Mouse (Mus musculus) frontal cortex, adult 2 months (tissue): Measurements from ENCODE around the gene Prkd2. TPM values are rescaled to one million over a fixed set of nuclear protein-coding genes. Genes with fewer than 3 reads are reported as not detected.

ENCODE experiments used
- DNase-seq, 2 experiments: peaks; one replicate each; pipeline ENCODE4 v3.0.0; 2022; ENCODE audit warnings: low spot score in 1 of 2; ENCODE audit errors: extremely low spot score in 1 of 2
- polyA plus RNA-seq: library from polyadenylated mRNA; depleted of rRNA; stranded (reverse); fragments of >200 nt; gene quantifications from 2 replicates; pipeline ENCODE4 v1.2.3, GENCODE M21; 2012

The Prkd2 gene
- polyA plus RNA-seq, 1 experiment = 6.7 TPM

DNA sequence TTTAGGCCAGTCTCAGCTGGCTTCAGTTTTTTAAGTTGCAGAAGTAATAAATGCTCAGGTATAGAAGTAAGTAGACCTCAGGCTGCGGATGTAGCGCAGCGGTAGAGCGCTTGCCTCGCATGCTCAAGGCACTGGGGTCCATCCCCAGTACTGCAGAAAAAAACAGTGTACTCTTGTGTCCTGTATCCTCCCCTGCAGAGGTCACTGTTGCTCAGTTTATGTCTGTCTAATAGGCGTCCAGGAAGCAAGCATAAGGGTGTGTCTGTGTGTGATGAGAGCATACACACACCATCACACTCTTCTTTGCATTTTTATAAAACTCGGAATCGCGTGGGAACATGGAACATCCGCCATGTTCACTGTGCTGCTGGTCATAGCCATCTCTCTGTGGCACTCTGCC lies 16.9 kb upstream of the Prkd2 start:
- no peak for DNase-seq

DNA sequence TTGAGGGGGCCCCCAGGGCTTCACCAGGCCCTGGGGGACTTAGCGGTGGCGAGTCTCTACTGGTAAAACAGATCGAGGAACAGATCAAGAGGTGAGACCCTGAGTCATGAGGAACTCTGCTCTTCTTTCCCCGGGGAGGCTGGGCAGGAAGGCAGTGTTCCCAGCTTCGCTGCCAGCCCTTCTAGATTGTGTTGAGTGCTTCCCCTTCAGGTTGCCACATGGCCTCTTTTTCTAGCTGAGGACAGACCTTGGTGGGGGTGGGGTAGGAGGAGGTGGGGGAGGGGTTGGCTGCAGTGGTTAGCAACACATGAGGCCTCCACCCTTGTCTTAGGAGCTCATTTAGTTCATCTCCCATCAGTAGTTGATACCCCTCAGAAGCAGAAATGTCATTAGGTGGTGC lies 16.1 kb upstream of the Prkd2 start:
- no peak for DNase-seq

DNA sequence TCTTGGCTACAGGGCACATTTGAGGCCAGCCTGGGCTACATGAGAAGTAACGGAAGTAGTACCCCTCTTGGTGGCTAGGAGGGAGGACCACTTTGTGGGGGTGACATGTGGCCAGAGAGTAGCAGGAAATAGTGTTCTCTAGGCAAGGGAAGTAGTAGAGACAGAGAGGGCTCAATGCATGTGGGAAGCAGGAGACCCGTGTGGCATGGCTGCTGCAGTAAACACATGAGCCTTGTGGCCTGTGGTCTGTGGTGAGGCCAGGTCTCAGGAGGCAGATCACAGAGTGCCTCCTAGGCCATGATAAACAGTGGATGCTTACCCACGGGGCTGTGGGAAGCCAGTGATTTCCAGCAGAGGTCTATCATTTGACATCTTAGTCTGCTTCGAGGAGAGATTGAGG lies 15.4 kb upstream of the Prkd2 start:
- no peak for DNase-seq

DNA sequence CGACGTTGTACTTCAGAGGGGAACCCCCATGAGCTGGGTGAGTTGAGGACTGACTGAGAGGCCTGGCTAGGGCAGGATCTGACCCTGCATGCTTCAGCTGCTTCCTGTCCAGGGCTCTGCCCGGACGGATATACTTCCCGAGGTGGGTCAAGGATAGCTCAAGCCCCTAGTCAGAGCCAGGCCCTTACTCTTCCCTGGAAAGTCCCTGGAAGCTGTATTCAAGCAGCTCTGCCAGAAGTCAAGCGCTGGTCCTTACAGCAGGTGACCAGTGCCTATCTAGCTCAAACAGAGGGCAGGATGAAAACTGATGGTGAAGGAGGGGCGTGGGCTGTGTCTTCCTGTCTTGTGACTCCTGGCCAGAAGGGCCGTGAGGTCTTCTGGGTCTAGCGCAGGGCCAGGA lies 12.3 kb upstream of the Prkd2 start:
- DNase-seq = no peak

DNA sequence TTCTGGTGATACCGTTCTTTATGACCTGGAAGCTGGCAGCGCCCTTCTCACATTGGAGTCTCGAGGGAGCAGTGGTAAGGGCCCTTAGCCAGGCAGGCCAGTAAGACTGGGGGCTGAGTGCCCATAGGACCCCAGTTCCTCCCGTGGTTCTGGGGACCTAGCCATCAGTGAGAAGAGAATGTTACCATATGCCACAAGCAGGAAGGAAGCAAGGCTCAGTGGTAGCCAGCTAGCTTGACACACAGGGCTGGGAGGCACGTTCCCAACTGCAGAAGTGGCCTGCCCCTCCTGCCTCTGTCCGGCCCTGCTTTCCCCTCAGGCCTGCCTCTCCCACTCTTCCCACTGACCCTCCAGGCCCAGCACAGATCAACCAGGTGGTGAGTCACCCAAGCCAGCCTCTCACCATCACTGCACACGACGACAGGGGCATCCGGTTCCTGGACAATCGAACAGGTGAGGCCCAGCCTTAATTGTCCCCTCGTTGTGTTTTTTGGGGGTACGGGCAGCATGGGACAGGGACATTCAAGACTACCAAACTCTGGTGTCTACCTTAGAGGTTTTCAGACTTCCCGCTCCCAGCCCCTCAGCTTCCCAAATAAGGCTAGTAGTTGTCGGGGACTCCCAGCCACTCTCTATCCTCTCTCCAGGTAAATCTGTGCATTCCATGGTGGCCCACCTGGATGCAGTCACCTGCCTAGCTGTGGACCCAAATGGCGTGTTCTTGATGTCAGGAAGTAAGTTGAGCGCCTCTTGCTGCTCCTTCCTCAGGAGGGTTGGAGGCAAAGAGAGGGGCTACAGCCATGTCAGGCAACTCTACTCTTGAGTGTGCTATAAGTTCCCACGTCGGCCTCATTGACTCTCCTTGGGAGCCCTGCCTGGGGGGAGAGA lies 4.5 kb upstream of the Prkd2 start:
- DNase-seq = no peak

DNA sequence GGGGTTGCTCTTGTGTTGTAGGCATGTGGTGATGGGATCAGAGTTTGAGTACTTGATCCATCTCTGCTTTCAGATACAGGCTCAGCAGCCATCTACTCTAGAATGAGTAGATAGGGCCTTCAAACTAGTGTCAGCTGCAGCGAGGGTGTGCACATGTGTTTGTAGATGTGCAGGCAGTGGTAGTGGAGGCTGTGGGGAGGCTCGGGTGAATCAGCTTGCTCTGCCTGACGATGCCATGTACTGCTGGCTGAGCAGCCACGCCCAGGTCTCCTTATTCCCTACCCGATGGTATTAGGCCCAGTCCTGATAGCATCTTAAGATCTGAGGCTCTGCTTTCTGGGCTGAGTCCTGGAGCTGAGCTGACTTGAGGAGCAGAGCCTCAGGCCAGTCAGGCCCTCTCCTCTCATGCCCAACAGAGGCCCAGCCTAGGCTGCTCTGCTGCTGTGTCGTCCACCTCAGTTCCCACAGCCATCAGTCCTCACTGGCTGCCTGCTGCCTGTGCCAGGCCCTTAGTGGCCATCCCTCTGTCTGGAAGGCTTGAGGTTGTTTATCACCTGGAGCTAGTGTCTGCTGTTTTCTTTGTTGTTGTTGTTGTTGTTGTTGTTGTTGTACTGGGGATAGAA lies 3.8 kb upstream of the Prkd2 start:
- no peak for DNase-seq

DNA sequence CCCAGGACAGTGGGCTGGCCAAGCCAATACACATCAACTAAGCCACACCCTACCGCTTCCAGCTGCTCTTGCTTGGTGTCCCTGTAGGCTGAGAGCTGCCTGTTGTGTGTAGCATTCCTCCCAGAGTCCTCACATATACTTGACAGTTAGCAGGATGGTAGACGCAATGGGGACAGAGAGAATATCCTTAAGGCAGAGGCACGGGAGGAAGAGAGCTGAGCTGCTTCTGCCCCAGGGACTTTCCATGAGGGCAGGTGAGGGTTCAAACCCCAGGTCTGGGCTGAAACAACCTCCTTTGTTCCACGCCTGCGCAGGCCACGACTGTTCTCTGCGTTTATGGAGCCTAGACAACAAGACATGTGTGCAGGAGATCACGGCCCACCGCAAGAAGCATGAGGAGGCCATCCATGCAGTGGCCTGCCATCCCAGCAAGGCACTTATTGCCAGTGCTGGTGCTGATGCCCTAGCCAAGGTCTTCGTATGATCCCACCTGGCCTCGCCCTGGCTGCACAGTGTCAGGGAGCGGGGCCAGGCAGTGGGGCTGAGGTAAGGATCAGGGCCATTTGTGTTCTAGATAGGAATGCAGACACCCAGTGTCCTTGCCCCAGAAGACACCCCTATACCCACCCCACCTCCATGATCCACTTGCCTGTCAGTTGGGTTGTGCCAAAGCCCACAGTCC lies 3.1 kb upstream of the Prkd2 start:
- DNase-seq = no peak

DNA sequence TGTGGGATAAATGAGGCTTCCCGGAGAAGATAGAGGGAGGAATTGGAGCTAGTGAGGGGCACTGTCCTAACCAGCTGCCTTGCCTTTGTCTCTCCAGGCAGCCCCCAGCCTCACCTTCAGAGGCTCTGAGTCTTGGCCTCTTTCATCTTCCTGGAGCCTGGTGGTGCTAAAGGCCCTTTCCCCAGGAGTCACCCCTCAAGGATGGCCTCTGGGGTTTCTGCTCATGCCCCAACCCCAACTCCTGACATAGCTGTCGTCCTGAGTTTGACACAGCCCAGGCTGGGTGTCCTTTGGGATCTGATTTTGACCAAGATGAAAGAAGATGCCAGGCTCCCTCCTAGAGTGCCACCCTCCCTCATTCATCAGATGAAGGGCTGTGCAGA lies 2.6 kb upstream of the Prkd2 start:
- no peak for DNase-seq

DNA sequence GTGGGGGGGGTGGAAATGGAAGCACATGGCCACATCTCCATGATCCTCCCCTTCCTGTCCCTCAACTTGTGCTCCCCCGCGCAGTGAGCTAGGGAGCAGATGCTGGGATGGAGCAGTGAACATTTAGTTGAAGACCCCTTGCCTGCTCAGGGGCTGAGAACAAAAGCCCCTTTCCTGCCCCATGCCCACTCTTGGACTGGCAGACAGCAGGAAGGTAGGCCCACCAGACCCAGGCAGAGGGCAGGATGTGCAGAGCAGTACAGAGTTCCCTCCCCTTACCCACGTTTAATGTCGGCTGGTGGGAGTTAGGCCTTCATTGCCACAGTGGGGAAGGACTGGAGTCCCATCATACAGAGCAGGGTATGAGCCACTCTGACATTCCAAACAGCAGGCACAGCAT lies 1.6 kb upstream of the Prkd2 start:
- DNase-seq = no peak

DNA sequence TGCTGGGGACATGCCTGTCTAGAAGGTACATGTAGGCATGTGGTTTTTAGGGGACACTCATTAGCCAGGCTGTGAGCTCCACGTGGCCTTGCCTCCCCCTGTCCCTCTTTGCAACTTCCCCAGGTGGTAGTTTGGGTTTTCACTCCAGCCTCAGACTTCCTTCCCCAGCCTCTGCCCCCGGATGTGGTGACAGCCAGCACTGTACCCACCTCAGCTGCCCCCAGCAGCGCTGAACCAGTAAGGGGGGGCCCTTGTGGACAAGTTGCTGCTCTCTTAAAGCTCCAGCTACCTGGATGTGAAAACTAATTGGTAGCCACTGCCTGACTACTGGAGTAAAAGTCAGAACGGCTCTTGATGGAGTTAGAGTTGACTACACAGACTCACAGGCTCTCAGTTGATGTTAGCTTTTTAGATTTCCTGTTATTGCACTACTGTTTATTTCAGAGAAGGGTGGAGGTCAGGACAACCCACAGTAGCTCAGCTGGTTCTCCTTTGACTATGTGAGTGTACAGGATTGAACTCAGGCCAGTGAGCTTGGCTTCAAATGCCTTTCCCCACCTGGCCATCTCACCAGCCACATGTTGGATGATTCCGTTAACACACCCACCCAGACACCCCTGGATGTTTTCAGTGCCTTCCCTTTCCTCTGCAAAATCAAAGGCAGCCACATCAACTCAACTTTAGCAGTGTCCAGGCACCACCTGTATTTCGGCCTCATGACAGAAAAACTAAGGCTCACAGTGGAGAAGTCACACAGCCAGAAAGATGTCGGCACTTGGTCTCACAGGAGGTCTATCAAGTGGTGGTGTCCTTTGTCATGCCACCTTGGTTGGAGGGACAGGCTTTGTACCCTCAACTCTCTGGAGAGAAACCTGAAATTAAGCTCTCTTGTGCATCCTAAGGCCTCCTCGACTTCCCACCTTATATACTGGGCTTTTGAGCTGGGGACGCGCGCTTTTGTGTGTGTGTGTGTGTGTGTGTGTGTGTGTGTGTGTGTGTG lies 841 bp upstream of the Prkd2 start:
- no peak for DNase-seq

DNA sequence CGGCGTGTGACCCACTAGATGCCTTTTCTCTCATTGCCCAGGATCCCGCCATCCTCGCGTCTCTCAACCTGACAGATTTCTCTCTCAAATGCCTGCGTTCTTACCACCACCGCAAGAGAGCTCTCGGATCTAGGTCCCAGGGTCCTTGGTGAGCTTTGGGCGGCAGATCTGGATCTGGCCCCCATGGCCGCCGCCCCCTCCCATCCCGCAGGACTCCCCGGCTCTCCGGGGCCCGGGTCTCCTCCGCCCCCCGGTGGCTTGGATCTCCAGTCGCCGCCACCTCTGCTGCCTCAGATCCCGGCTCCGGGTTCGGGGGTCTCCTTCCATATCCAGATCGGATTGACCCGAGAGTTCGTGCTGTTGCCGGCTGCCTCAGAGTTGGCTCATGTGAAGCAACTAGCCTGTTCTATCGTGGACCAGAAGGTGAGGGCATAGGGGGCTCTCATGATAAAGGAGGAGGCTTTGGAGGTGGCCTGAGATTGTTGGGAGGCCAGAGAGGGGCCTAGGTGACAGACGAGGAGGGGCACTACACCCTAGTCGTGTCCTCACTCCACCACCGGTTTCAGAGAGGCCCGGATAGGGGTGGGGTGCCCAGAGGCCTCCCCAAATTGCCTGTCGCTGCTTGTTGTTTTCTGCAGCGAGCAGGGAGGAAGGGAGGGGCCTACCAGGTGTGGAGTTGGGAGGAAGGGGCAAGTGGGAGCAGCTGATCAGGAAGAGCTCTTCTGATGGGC lies 904 bp downstream of the Prkd2 start:
- DNase-seq = no peak

DNA sequence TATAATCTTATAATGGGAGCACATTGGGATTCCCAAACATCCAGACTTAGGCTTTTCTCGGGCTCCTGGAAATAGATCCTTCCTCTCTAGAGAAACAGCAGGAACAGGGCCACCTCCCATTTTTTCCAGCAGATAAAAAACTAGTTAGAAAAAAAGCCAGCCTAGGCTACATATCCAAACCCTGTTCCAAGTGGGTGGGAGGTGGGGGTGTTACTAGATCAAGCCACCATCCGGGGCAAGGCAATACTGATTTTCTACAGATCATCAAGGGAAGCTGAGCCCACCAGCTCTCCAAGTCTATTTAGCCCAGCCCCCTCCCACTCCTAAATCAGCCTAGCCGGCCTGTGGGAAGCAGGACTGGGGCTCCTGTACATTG lies 2.0 kb downstream of the Prkd2 start:
- DNase-seq = no peak

DNA sequence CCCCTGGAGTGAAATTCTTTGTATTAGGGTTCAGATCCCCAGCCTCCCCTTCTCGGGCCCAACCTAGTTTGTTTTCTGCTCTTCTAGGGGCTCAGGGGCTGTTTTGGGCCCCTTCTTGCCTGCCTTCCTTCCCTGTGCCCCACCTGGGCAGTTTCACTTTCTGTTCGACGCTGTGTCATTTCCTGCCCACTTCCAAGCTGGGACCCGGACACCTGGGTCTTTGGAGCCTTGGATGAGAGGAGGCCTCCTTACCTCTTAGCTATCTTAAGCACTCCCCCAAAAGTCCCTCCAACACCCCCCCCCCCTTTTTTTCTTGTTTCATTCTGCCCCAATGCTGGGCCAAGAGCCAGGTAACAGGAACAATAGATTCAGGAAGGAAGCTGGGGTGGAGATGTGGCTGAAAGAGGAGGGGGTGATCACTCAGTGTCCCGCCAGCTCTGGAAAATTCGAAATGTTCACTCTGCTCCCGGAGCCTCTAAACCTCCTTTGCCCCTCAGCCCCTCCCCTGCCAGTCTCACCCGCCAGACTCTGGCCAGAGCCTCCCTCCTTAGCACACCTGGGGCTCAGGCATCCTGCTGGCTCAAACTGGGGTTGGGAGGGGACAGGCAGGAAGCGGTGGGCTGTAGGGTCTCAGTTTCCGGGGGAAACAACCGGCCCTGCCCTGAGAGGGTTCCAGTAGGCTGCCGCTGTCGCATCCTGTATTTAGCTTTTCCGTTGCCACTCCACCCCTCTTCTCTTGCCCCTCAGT lies 2.5 kb downstream of the Prkd2 start:
- no peak for DNase-seq

DNA sequence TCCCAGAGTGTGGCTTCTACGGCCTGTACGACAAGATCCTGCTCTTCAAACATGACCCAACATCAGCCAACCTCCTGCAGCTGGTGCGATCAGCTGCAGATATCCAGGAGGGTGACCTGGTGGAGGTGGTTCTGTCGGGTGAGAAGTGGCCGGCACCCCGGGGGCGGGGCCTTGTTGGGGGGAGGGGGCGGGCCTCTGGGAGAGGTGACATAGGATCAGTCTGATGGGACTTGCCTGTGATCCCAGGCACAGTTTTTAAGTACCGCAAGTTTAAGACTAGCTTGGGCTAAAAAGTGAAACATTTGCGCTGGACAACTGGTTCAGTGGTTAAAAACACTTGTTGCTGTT lies 3.1 kb downstream of the Prkd2 start:
- no peak for DNase-seq

DNA sequence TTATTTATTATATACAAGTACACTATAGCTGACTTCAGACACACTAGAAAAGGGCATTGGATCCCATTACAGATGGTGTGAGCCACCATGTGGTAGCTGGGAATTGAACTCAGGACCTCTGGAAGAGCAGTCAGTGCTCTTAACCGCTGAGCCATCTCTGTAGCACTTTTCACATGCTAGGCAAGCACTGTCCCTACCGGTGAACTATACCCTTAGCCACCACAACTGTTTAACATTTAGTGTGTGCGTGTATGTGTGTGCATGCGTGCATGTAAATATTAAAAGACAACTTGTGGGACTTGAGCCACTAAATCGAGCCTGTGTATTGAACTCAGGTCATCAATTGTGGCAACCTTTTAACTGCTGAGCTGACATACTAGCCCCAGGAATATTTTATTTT lies 4.1 kb downstream of the Prkd2 start:
- no peak for DNase-seq

DNA sequence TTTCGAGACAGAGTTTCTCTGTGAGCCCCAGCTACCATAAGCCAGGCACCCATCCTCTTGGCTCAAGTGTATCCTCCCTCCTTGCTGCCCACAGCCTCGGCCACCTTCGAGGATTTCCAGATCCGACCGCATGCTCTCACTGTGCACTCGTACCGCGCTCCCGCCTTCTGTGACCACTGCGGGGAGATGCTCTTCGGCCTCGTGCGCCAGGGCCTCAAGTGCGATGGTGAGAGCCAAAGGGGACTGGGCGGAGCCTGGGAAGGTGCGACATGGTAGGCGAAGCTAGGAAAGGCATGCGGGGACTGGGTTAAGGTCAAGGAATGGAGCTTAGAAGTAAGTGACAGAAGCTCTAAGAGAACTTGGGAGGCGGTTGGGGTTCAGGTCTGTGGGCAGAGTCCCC lies 4.8 kb downstream of the Prkd2 start:
- no peak for DNase-seq

DNA sequence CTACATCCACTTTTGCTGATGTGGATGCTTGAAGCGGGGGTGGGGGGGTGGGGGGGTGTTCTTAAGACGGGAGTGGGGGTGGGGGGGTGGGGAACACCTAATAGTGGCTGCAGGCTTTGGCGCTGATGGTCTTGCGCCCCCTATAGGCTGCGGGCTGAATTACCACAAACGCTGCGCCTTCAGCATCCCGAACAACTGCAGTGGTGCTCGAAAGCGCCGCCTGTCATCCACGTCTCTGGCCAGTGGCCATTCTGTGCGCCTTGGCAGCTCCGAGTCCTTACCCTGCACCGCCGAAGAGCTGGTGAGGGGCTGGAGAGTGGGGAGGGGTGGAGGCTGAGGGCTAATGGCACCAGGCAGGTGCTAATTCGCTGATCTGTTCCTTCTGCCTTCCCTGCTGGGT lies 5.9 kb downstream of the Prkd2 start:
- peak in 1 of 2 experiments; percentile 86 for DNase-seq

DNA sequence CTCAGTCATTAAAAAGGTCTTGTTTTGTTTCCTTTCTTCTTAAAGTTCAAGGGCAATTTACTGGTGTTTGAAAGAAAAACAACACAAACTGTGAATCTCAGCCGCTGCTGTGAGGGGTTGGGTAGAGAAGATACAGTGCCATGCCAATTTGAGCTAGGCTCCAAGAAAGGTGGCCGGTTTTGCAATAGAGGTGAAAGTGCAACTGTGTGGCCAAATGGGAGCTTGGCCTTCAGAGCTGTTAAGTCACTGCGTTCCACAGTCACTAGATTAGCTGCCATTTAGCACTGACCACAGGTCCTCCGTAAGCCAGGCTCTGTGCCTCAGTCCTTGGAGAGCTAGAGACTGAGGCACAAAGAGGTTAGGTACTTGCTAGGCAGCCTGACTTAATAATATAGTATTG lies 8.9 kb downstream of the Prkd2 start:
- DNase-seq = no peak

DNA sequence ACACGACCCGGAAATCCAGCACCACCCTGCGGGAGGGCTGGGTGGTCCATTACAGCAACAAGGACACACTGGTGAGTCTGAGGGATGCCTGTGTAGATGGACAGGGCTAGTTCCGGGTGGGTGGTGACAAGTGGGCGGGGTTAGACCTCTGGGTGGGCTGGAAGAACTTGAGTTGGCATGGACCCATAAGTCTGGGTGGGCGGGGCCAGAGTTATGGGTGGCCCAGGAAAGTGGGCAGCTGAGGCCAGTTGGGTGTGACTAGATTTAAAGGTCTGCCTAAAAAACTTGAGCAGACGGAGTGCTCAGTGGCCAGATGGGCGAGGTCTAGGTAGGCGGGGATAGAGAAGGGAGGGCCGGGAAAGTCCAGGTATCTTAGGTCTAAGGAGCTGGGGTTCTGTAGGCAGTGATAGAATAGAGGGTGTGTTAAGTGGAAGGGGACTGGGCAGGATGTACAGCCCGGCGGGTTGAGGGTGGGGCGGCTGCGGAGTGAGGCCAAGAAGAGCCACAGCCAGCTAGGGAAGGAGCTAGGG lies 10.7 kb downstream of the Prkd2 start:
- DNase-seq = no peak
